Mouse (Mus musculus) frontal cortex, postnatal 25 days (tissue): Measurements from ENCODE around the gene 4930402H24Rik.

ENCODE experiments used
- DNase-seq, 2 experiments: peaks; one replicate each; pipeline ENCODE4 v3.0.0; 2022; ENCODE audit warnings: low spot score in 2 of 2

4930402H24Rik gene

GRCm38 (mm10) chr2:130813729-130814128, 92.5 kb downstream of the 4930402H24Rik start:
- DNase-seq, result no peak

DNA sequence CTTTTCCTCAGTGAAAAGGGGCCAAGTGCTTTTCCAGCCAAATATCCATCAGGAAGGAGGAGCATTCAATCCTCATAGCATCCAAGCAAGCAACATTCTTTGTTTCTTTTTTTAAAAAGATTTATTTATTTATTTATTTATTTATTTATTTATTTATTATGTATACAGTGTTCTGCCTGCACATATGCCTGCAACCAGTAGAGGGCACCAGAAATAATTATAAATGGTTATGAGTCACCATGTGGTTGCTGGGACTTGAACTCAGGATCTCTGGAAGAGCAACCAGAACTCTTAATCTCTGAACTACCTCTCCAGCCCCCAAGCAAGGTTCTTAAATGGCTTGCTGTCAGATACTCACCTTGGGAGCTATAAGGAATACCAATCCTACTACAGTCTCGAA, 93.7 kb downstream of the 4930402H24Rik start:
- DNase-seq, result no peak

- DNase-seq, result no peak
Measured at GRCm38 (mm10) chr2:130805146-130805545, 101.1 kb downstream of the 4930402H24Rik start.

GRCm38 (mm10) chr2:130803706-130804105, 102.5 kb downstream of the 4930402H24Rik start:
- DNase-seq, result no peak

DNA sequence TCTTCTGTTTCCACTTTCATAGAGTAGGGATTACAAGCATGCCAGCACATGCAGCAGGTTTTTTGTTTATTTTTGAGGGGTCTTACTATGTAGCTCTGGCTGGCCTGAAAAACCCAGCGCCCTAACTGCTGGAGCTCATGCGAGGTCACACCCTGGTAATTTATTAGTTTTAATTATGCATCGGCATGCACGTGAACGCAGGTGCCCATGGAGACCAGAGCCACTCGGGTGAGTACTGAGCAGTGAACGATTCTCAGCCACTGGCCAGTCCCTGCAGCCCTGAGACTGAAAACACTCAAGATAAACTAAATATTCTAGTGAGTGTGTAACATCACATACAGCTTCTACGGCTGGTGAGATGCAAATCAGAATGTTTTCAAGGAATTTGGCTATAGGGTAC, 110.5 kb downstream of the 4930402H24Rik start:
- DNase-seq, result no peak

DNA sequence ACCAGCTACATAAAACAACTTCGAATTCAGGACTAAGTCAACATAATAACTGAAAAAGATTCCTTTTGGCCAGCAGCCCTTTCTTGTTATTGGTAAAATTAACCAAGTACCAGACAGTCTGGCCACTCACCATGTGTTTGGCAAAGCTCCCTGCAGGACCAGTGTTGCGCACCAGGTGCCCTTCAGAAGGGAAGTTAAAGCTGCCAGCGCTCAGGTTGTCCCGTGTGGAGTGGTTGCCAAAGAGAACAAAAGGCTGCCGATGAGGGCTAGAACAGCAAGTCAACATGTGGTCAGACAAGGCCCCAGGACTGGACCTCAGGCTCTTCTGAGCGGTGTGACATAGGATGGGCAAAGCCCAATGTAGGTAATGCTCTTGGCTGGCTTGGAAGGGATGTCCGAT, 114.5 kb downstream of the 4930402H24Rik start:
- no peak for DNase-seq

DNA sequence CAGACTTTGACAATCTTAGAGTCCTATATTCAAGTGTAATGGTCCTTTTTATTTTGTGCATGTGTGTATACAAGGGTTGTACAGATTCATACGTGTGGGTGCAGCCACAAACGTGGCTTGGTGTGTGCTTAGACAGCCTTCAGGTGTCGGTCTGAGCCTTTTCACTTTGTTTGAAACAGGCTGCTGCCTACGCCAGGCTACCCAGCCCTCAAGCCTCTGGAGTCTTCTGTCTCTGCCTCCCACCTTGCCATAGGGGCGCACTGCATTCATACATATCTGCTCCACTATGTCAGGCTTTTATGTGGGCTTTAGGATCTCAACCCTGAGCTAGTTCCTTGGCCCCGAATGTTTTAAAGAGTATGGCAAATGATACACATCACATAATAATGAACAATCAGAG, 116.6 kb downstream of the 4930402H24Rik start:
- DNase-seq, result no peak

- no peak for DNase-seq
Measured at GRCm38 (mm10) chr2:130789039-130789438, 117.2 kb downstream of the 4930402H24Rik start.

DNA sequence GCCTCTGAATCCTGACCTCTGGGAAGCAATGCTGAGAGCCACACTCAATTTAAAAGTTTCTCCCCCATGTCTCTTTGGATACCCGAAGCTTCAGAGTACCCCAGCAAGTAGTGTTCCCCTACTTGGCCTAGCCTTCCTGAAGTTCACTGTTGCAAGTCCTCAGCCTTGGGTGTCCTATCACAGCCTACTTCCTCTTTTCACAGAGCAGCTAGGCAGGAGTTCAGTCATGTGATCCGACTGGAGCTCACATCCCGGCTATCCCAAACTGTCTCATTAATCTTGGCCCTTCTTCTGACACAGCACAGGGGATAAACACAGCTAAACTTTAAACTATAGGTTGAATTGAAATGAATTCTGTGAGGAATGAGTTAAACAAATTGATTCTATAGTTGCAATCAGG, 121.3 kb downstream of the 4930402H24Rik start:
- DNase-seq, result no peak

DNA sequence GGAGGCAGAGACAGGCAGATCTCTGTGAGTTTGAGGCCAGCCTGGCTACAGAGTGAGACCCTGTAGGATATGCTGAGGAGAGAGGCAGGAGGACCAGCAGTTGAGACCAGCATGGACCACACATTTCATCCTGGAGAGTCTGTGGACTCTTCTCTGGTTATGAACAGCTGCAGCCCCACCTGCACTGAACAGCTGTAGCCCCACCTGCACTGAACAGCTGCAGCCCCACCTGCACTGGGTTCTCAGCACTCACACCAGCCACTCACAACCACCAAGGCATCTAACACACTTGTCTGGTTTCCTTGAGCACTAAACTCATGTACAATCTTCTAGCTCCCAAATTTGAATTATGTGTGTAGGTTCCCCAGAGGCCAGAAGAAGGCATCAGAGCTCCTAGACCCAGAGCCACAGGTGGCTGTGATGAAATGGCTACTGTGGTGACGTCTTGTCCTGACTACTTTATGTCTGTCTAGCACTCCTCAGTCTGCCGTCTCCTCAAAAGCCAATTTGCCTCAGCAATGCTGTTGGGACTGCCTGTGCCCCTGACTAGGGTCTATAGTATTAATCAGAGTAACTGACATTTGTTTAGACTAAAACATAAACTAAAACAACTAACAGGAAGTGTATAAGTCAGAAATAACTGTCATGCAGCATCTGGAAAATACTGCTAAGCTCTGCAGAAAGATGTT, 125.4 kb downstream of the 4930402H24Rik start:
- no peak for DNase-seq

DNA sequence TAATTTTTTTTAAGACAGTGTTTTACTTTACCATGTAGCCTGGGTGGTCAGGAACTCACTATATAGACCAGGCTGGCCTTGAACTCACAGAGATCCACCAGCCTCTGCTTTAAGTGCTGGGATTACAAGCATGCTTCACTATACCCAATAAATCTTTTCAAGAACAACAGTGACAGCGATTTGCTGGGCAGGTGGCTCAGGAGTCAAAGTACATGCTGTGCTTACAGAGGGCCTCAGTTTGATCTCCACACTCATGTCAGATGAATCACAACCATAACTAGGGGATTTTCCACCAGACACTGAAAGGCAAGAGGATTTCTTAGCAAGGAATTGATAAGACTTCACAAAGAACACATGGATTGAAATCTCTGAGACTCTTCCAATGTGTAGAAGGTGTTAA, 126.3 kb downstream of the 4930402H24Rik start:
- DNase-seq, result no peak

GRCm38 (mm10) chr2:130776610-130777009, 129.6 kb downstream of the 4930402H24Rik start:
- no peak for DNase-seq

GRCm38 (mm10) chr2:130767483-130767882, 138.7 kb downstream of the 4930402H24Rik start:
- no peak for DNase-seq

GRCm38 (mm10) chr2:130765396-130765795, 140.8 kb downstream of the 4930402H24Rik start:
- no peak for DNase-seq

- no peak for DNase-seq
Measured at GRCm38 (mm10) chr2:130760876-130761275, 145.3 kb downstream of the 4930402H24Rik start.

DNA sequence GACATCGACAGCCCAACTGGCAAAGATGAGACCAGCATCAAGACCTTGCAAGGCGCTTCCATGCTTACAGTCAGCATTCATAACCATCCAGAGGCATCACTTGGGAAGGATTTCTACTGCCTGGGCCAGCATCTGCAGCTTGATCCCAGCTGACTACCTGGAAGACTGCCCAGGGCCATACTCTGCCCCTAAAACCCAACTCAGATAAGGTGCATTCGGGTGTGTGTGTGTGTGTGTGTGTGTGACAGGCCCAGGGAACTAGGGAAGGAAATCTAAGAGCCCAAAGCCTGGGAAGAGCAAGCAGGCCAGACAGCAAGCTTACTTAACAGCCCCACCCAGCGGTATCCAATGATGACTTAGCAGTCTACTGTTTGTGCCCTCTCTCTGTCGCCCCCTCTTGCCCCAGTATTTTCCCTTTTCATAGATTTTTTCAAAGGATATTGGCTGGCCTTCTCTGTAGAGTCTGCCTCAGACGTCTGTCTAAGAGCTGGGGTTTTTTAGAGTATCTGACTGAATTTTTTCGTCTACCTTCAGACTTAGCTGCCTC, 151.1 kb downstream of the 4930402H24Rik start:
- DNase-seq, result no peak

DNA sequence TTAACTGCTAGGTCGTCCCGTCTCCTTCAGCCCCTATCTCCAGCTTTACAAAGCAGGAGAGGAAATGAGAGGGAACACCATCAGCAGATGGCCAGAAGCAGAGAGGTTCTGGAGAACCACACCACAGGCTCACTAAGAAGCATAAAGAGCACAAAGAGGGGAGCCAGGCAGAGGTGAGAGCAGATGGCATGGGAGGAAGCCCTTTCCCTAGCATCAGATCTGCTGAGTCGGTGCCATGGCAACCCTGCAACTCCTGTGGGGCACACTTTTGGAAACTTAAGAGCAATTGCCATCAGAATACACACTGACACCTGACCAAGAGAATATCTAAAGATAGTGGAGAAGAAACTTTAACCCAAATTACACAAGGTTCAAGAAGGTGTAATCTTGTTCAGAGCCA, 151.6 kb downstream of the 4930402H24Rik start:
- no peak for DNase-seq

DNA sequence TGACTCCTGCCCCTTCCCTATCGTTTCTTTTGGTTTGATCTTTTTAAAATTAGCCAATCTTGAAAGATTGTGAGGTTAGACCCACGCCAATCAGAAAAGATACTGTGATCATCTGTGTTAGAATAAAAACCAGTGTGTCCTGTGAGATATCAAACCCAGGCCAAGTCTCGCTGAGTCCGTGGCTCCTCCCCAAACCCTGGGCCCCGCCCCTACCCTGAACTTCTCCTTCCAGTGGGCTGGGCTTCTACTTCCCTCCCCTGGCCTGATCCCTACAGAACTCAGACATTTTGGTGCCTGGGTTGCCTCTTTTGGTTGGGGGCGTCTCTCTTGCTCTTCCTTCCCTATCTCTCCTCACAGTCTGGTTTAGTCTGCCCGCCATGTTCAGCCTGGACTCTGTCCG, 155.8 kb downstream of the 4930402H24Rik start:
- DNase-seq, result no peak

- DNase-seq, result no peak
Measured at GRCm38 (mm10) chr2:130749708-130750107, 156.5 kb downstream of the 4930402H24Rik start.

DNA sequence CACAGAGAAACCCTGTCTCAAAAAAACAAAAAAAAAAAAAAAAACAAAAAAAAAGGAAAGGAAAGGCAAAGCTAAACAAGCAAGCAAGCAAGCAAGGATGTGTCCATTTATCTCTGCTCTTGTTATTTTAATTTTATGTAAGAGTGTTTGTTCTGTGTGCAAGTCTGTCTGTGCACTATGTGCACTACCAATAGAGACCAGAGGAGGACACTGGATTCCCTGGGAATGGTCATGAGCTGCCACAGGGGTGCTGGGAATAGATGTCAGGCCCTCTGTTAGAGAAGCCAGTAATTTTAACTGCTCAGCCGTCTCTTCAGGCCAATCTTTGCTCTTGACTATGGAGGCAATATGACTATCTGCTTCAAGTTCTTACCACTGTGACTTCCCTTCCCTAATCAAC, 162.6 kb downstream of the 4930402H24Rik start:
- DNase-seq, result no peak

DNA sequence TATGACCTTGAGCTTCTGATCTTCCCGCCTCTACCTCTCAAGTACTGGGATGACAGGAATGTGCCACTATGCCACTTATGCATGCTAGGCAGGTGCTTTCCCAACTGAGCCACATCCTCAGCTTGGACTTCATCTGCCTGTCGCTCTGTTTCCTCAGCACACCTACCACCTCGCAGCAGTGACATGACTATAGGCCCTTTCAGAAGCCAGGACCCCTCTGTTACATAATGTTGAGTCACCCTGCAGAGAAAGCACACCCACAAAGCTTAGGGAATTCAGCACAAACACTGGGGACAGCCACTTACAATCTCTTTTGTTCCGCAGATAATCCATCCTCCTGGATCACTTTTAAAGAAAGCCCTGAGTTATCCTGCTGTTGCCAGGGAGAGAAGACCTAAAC, 166.1 kb downstream of the 4930402H24Rik start:
- no peak for DNase-seq

DNA sequence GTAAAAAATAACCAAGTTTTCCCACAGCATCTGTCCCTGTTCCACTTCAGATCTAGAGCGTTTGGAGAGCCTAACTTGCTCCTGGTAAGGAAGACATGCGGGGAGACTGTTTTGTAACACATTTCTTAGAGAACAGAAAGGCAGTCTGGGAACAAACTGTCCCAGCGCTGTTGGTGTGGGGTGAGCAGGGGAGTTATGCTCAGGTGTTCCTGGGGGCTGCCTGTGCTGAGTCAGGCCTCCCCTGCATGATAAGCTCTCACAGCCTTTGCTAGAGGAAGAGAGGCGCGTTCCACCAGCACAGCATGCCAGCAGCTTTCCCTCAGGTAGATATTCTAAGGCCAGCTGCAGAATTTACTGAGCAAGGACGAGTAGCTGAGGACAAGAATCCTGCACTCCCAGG, 168.2 kb downstream of the 4930402H24Rik start:
- DNase-seq, result no peak

DNA sequence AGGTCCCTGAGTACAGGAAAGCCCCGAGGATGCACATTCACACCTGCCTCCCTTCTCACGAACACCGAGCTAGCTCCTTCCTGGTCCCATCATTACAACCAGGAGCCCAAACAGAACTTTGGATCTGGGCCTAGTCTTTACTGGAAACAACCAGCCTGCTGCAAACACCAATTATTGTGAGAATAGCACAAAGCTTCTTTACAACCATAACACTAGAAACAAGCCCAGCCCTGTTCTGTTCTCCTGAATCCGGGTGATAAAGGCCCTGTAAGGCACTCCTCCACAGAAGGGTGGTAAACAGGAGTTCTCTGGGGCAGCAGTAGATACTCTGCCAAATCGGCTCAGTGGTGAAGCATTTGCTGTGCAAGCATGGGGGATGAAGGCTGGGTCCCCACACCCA, 170.9 kb downstream of the 4930402H24Rik start:
- no peak for DNase-seq

GRCm38 (mm10) chr2:130733444-130733843, 172.8 kb downstream of the 4930402H24Rik start:
- no peak for DNase-seq
